Mouse (Mus musculus) erythroblast, embryonic 14.5 days (primary cell): ENCODE measurements around the gene Tial1.

ENCODE experiments used
- GATA1 ChIP-seq: IDR thresholded peaks from 2 replicates; pipeline ENCODE4 v1.6.1; 2012; ENCODE audit warnings: low read length, inconsistent platforms, mixed read lengths
- TAL1 ChIP-seq: IDR thresholded peaks from 3 replicates; pipeline ENCODE4 v1.6.1; 2012; ENCODE audit warnings: low read length, inconsistent platforms, mixed read lengths

DNA sequence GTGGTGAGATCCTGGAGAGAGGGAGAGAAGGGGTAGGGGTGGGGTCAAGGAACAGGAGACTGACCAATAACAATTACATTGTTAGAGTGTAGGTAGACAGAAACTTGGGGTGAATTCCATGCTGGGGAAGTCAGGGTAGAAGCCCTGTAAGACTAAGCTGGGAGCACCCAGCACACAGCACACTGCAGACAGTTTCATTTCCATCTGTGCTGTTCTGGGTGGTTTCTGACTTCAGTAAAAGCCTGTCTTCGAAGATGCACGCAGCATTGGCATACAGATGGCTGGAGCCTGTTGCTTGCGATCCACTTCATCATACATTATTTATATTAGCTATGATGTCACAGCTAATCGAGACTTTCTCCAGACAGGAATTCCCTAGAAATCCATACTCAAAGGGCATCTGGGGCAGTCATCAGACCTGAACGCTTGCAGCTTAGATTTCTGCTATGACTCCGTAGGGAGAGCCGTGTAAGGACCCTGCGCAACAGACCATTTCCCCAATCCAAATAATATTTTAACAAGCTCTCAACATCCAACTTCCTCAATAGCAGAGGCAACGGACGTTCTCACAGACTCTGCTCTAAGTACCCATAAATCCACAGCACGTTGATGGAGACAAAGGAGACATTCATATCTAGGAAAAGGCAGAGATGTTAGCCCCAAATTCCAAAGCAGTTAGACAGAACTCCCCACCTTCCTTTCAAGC, 50.7 kb downstream of the Tial1 start:
- no peak for TF ChIP-seq GATA1
- TF ChIP-seq TAL1 = no peak
